Mouse (Mus musculus) embryonic facial prominence, embryonic 12.5 days (tissue): Measurements from ENCODE around the gene Aff1. TPM values are rescaled to one million over a fixed set of nuclear protein-coding genes. Genes with fewer than 3 reads are reported as not detected.

Experiments used
- ATAC-seq: fragments of 200-750 bp; cut with Nextera tagmentation; 2 replicates; pipeline ENCODE4 v1.8.0; 2017; ENCODE audit not compliant: insufficient number of reproducible peaks, insufficient read depth, low FRiP score, low TSS enrichment
- H3K27ac ChIP-seq: fragments of 300-500 bp; sonication (generic); 2 replicates; pipeline ENCODE4 v1.5.1; 2016; ENCODE audit warnings: mild to moderate bottlenecking
- H3K27me3 ChIP-seq: fragments of 300-500 bp; sonication (generic); 2 replicates; pipeline ENCODE4 v1.6.1; 2016; ENCODE audit warnings: mild to moderate bottlenecking, moderate library complexity
- H3K36me3 ChIP-seq: fragments of 300-500 bp; sonication (generic); 2 replicates; pipeline ENCODE4 v1.6.1; 2016; ENCODE audit warnings: mild to moderate bottlenecking
- H3K4me1 ChIP-seq: fragments of 300-500 bp; sonication (generic); 2 replicates; pipeline ENCODE4 v1.6.1; 2016
- H3K4me2 ChIP-seq: fragments of 300-500 bp; sonication (generic); replicated peaks from 2 replicates; pipeline ENCODE4 v1.6.1; 2016; ENCODE audit warnings: mild to moderate bottlenecking, moderate library complexity
- H3K4me3 ChIP-seq: fragments of 300-500 bp; sonication (generic); 2 replicates; pipeline ENCODE4 v1.5.1; 2016; ENCODE audit warnings: mild to moderate bottlenecking
- H3K9ac ChIP-seq: fragments of 300-500 bp; sonication (generic); 2 replicates; pipeline ENCODE4 v1.6.1; 2016; ENCODE audit warnings: mild to moderate bottlenecking, moderate library complexity
- H3K9me3 ChIP-seq: fragments of 300-500 bp; sonication (generic); 2 replicates; pipeline ENCODE4 v1.6.1; 2016; ENCODE audit warnings: mild to moderate bottlenecking, moderate library complexity
- WGBS: fragments of 180-500 bp; shearing (Covaris S2); methylation state at CpG from one replicate; pipeline ENCODE4 v1.1.7; 2016; 5-methylcytosine and 5-hydroxymethylcytosine counted together
- polyA plus RNA-seq: library from polyadenylated mRNA; unstranded; fragments of >200 nt; fragmentation: Nextera tagmentation; extraction: Ambion mirVana; gene quantifications from 2 replicates; pipeline ENCODE4 v1.2.1, GENCODE M21; 2016

The Aff1 gene
- polyA plus RNA-seq, 1 experiment from 2014 or later: 4.8 TPM

GRCm38 (mm10) chr5:103727777-103728395 lies 35.7 kb downstream of the Aff1 start:
- H3K27ac ChIP-seq: no peak overlapping the region
- H3K27me3 ChIP-seq: no peaks in the 10 kb centered on the region
- no peak overlapping the region for H3K9ac ChIP-seq
- H3K4me1 ChIP-seq: peaks cover 3% of the 10 kb centered on the region; the same call in 1 of the 2 replicates
- no peak overlapping the region for H3K4me3 ChIP-seq
- ATAC-seq: no peak
- H3K4me2 ChIP-seq: no peak overlapping the region
- H3K9me3 ChIP-seq: no peaks in the 10 kb centered on the region
- WGBS: 87% methylated on average over 4 of the region's 4 CpGs
- no peaks in the 10 kb centered on the region for H3K36me3 ChIP-seq

- Histone ChIP-seq H3K4me2 (no peak overlapping the region), H3K4me3 (no peak overlapping the region), H3K9ac (no peak overlapping the region), H3K36me3 (no peaks in the 10 kb centered on the region), H3K27me3 (no peaks in the 10 kb centered on the region), H3K9me3 (no peaks in the 10 kb centered on the region), H3K27ac (no peak overlapping the region), H3K4me1 (peaks cover 3% of the 10 kb centered on the region; the same call in 1 of the 2 replicates)
- ATAC-seq: no peak
- 23% methylated on average over 1 of the region's 1 CpGs for WGBS
Measured at GRCm38 (mm10) chr5:103729225-103729624, 37.1 kb downstream of the Aff1 start.

- H3K9me3 ChIP-seq: no peaks in the 10 kb centered on the region
- no peak overlapping the region for H3K4me3 ChIP-seq
- H3K9ac ChIP-seq: no peak overlapping the region
- H3K27me3 ChIP-seq: no peaks in the 10 kb centered on the region
- ATAC-seq: no peak
- H3K27ac ChIP-seq: no peak overlapping the region
- no peaks in the 10 kb centered on the region for H3K36me3 ChIP-seq
- 95% methylated on average over 1 of the region's 1 CpGs for WGBS
- peaks cover 3% of the 10 kb centered on the region; the same call in 1 of the 2 replicates for H3K4me1 ChIP-seq
- H3K4me2 ChIP-seq: no peak overlapping the region
Measured at GRCm38 (mm10) chr5:103730142-103730541, 38.0 kb downstream of the Aff1 start.

- H3K9ac ChIP-seq: no peak overlapping the region
- no peak for ATAC-seq
Measured at GRCm38 (mm10) chr5:103730727-103731126, 38.6 kb downstream of the Aff1 start.

GRCm38 (mm10) chr5:103732581-103732980 lies 40.4 kb downstream of the Aff1 start:
- Histone ChIP-seq H3K9me3 (no peaks in the 10 kb centered on the region), H3K27ac (no peak overlapping the region), H3K36me3 (no peaks in the 10 kb centered on the region), H3K4me1 (peaks cover 6% of the 10 kb centered on the region; the same call in 1 of the 2 replicates), H3K27me3 (no peaks in the 10 kb centered on the region), H3K4me2 (no peak overlapping the region), H3K9ac (no peak overlapping the region), H3K4me3 (no peak overlapping the region)
- 91% methylated on average over 4 of the region's 4 CpGs for WGBS
- ATAC-seq: no peak

More at GRCm38 (mm10) chr5:103730727-103731126, 38.6 kb downstream of the Aff1 start:
- Histone ChIP-seq H3K9me3 (no peaks in the 10 kb centered on the region), H3K4me2 (no peak overlapping the region), H3K27me3 (no peaks in the 10 kb centered on the region), H3K4me1 (peaks cover 3% of the 10 kb centered on the region; the same call in 1 of the 2 replicates), H3K36me3 (no peaks in the 10 kb centered on the region), H3K4me3 (no peak overlapping the region), H3K27ac (no peak overlapping the region)
- WGBS: 46% methylated on average over 3 of the region's 3 CpGs

- H3K36me3 ChIP-seq: no peaks in the 10 kb centered on the region
- H3K27ac ChIP-seq: no peak overlapping the region
- no peak overlapping the region for H3K4me3 ChIP-seq
- 0 out of 2 replicates have a peak, but pooled peaks cover 3% of the 10 kb centered on the region for H3K4me1 ChIP-seq
- WGBS: 62% methylated on average over 5 of the region's 5 CpGs
- H3K4me2 ChIP-seq: no peak overlapping the region
- no peaks in the 10 kb centered on the region for H3K9me3 ChIP-seq
- H3K27me3 ChIP-seq: no peaks in the 10 kb centered on the region
- no peak overlapping the region for H3K9ac ChIP-seq
- ATAC-seq: no peak
Measured at GRCm38 (mm10) chr5:103735411-103736112, 43.4 kb downstream of the Aff1 start.

GRCm38 (mm10) chr5:103736553-103737207 lies 44.5 kb downstream of the Aff1 start:
- Histone ChIP-seq H3K27me3 (no peaks in the 10 kb centered on the region), H3K4me2 (no peak overlapping the region), H3K27ac (no peak overlapping the region), H3K4me1 (0 out of 2 replicates have a peak, but pooled peaks cover 3% of the 10 kb centered on the region), H3K36me3 (no peaks in the 10 kb centered on the region), H3K9me3 (no peaks in the 10 kb centered on the region), H3K4me3 (no peak overlapping the region), H3K9ac (no peak overlapping the region)
- ATAC-seq: no peak
- WGBS: 70% methylated on average over 6 of the region's 6 CpGs

- no peak overlapping the region for H3K4me2 ChIP-seq
- H3K27me3 ChIP-seq: peaks cover 3% of the 10 kb centered on the region; the same call in 1 of the 2 replicates
- no peaks in the 10 kb centered on the region for H3K36me3 ChIP-seq
- H3K4me1 ChIP-seq: 0 out of 2 replicates have a peak, but pooled peaks cover 3% of the 10 kb centered on the region
- WGBS: 70% methylated on average over 26 of the region's 26 CpGs
- no peaks in the 10 kb centered on the region for H3K9me3 ChIP-seq
- H3K27ac ChIP-seq: no peak overlapping the region
- ATAC-seq: no peak
- no peak overlapping the region for H3K4me3 ChIP-seq
- no peak overlapping the region for H3K9ac ChIP-seq
Measured at GRCm38 (mm10) chr5:103737208-103738066, 45.3 kb downstream of the Aff1 start.

- WGBS: 64% methylated on average over 5 of the region's 5 CpGs
- Histone ChIP-seq H3K36me3 (no peaks in the 10 kb centered on the region), H3K4me1 (0 out of 2 replicates have a peak, but pooled peaks cover 3% of the 10 kb centered on the region)
Measured at GRCm38 (mm10) chr5:103738509-103738908, 46.3 kb downstream of the Aff1 start.

GRCm38 (mm10) chr5:103739163-103739562 lies 47.0 kb downstream of the Aff1 start:
- Histone ChIP-seq H3K4me2 (no peak overlapping the region), H3K4me1 (0 out of 2 replicates have a peak, but pooled peaks cover 3% of the 10 kb centered on the region), H3K27ac (no peak overlapping the region), H3K9ac (no peak overlapping the region), H3K27me3 (peaks cover 3% of the 10 kb centered on the region; the same call in 1 of the 2 replicates), H3K9me3 (no peaks in the 10 kb centered on the region), H3K36me3 (no peaks in the 10 kb centered on the region), H3K4me3 (no peak overlapping the region)
- 94% methylated on average over 5 of the region's 5 CpGs for WGBS
- no peak for ATAC-seq

More at GRCm38 (mm10) chr5:103738509-103738908, 46.3 kb downstream of the Aff1 start:
- no peak overlapping the region for H3K4me2 ChIP-seq
- H3K9me3 ChIP-seq: no peaks in the 10 kb centered on the region
- no peak overlapping the region for H3K27ac ChIP-seq
- no peak overlapping the region for H3K9ac ChIP-seq
- ATAC-seq: no peak
- no peak overlapping the region for H3K4me3 ChIP-seq
- H3K27me3 ChIP-seq: peaks cover 3% of the 10 kb centered on the region; the same call in 1 of the 2 replicates
